Mouse (Mus musculus) CH12.LX (cell line): Measurements from ENCODE around the gene Gm49416. TPM values are rescaled to one million over a fixed set of nuclear protein-coding genes. Genes with fewer than 3 reads are reported as not detected.

Source experiments
- DNase-seq: peaks from one replicate; pipeline ENCODE4 v3.0.0-alpha.2; 2013; ENCODE audit errors: extremely low read depth
- H3K27ac ChIP-seq: 2 replicates; pipeline ENCODE4 v1.5.1; 2012; ENCODE audit warnings: low read depth, mild to moderate bottlenecking, control low read depth, moderate library complexity; ENCODE audit not compliant: insufficient read depth
- H3K27me3 ChIP-seq: replicated peaks from 2 replicates; pipeline ENCODE3; 2012; ENCODE audit warnings: inconsistent platforms
- H3K36me3 ChIP-seq, 2 experiments: replicated peaks in 1 of 2; 2 replicates each; pipeline versions ENCODE3 to v1.6.1; 2012; ENCODE audit warnings: inconsistent platforms in 1 of 2, low read length in 1 of 2, mild to moderate bottlenecking in 1 of 2, mixed read lengths in 1 of 2, moderate library complexity in 1 of 2; ENCODE audit not compliant: control insufficient read depth in 1 of 2, insufficient read depth in 1 of 2
- H3K4me1 ChIP-seq, 2 experiments: 2 replicates each; pipeline ENCODE4 v1.6.1; 2012; ENCODE audit warnings: inconsistent platforms in 1 of 2, moderate library complexity in 1 of 2; ENCODE audit not compliant: insufficient read depth in 2 of 2, control insufficient read depth in 1 of 2
- H3K4me2 ChIP-seq: 2 replicates; pipeline ENCODE4 v1.6.1; 2012; ENCODE audit warnings: low read depth, mild to moderate bottlenecking, control low read depth; ENCODE audit not compliant: poor library complexity, insufficient read depth, severe bottlenecking
- H3K4me3 ChIP-seq, 3 experiments: fragments of 150-350 bp in 1 of 3; sonication (generic) in 1 of 3; replicated peaks in 1 of 3; 2 replicates each; pipeline versions ENCODE3 to v1.5.1; 2011 to 2012; ENCODE audit warnings: low read depth in 2 of 3, low read length in 2 of 3, mild to moderate bottlenecking in 2 of 3, moderate library complexity in 2 of 3, control low read depth in 1 of 3, improper control_type of control experiment in 1 of 3, inconsistent platforms in 1 of 3, mixed read lengths in 1 of 3; ENCODE audit not compliant: poor library complexity in 1 of 3
- H3K79me2 ChIP-seq: replicated peaks from 2 replicates; pipeline ENCODE4 v1.6.1; 2012; ENCODE audit warnings: mild to moderate bottlenecking, moderate library complexity; ENCODE audit not compliant: control insufficient read depth, poor library complexity, insufficient read depth, severe bottlenecking; ENCODE audit errors: extremely low read depth
- H3K9ac ChIP-seq: 2 replicates; pipeline ENCODE4 v1.6.1; 2012; ENCODE audit warnings: low read depth, mild to moderate bottlenecking, control low read depth, moderate library complexity; ENCODE audit not compliant: insufficient read depth
- H3K9me3 ChIP-seq: replicated peaks from 2 replicates; pipeline ENCODE3; 2012; ENCODE audit warnings: low read length, inconsistent platforms, mixed read lengths
- BHLHE40 ChIP-seq: IDR thresholded peaks from 2 replicates; pipeline ENCODE4 v1.6.1; 2011; ENCODE audit warnings: mild to moderate bottlenecking, low read depth, low read length, improper control_type of control experiment
- CHD2 ChIP-seq: IDR thresholded peaks from 2 replicates; pipeline ENCODE4 v1.6.1; 2011; ENCODE audit warnings: low read length, improper control_type of control experiment
- CTCF ChIP-seq, 2 experiments: IDR thresholded peaks in 1 of 2; conservative IDR thresholded peaks in 1 of 2; 2 replicates each; pipeline ENCODE4 v1.5.1; 2011 to 2012; ENCODE audit warnings: low read depth in 2 of 2, low read length in 2 of 2, improper control_type of control experiment in 1 of 2, inconsistent platforms in 1 of 2, mild to moderate bottlenecking in 1 of 2, moderate library complexity in 1 of 2
- ELF1 ChIP-seq: IDR thresholded peaks from 2 replicates; pipeline ENCODE4 v1.6.1; 2014; ENCODE audit warnings: low read depth, mild to moderate bottlenecking, inconsistent platforms, low read length, improper control_type of control experiment
- EP300 ChIP-seq: IDR thresholded peaks from 2 replicates; pipeline ENCODE4 v1.6.1; 2011; ENCODE audit warnings: low read length, improper control_type of control experiment
- ETS1 ChIP-seq: conservative IDR thresholded peaks from 2 replicates; pipeline ENCODE4 v1.6.1; 2012; ENCODE audit warnings: low read depth, mild to moderate bottlenecking, inconsistent platforms, low read length, improper control_type of control experiment, moderate library complexity
- GABPA ChIP-seq: IDR thresholded peaks from 2 replicates; pipeline ENCODE4 v1.6.1; 2012; ENCODE audit warnings: low read depth, low read length, improper control_type of control experiment, inconsistent platforms; ENCODE audit not compliant: insufficient replicate concordance
- HCFC1 ChIP-seq: IDR thresholded peaks from 2 replicates; pipeline ENCODE4 v1.6.1; 2012; ENCODE audit warnings: low read depth, mild to moderate bottlenecking, inconsistent platforms, low read length, improper control_type of control experiment
- IRF4 ChIP-seq: IDR thresholded peaks from 2 replicates; pipeline ENCODE4 v1.6.1; 2014; ENCODE audit warnings: low read depth, mild to moderate bottlenecking, inconsistent platforms, low read length, improper control_type of control experiment
- JUND ChIP-seq: conservative IDR thresholded peaks from 2 replicates; pipeline ENCODE4 v1.6.1; 2011; ENCODE audit warnings: low read depth, low read length, improper control_type of control experiment
- KAT2A ChIP-seq: IDR thresholded peaks from 2 replicates; pipeline ENCODE4 v1.6.1; 2012; ENCODE audit warnings: low read length, improper control_type of control experiment, inconsistent platforms; ENCODE audit not compliant: insufficient replicate concordance
- MAX ChIP-seq: IDR thresholded peaks from 2 replicates; pipeline ENCODE4 v1.6.1; 2011; ENCODE audit warnings: low read length, improper control_type of control experiment
- MAZ ChIP-seq: IDR thresholded peaks from 2 replicates; pipeline ENCODE4 v1.6.1; 2012; ENCODE audit warnings: low read depth, mild to moderate bottlenecking, inconsistent platforms, low read length, improper control_type of control experiment, moderate library complexity
- MXI1 ChIP-seq: IDR thresholded peaks from 2 replicates; pipeline ENCODE4 v1.6.1; 2011; ENCODE audit warnings: mild to moderate bottlenecking, low read depth, low read length, improper control_type of control experiment
- MYC ChIP-seq: IDR thresholded peaks from 2 replicates; pipeline ENCODE4 v1.6.1; 2011; ENCODE audit warnings: low read depth, mild to moderate bottlenecking, improper control_type of control experiment, low read length
- NELFE ChIP-seq: IDR thresholded peaks from 2 replicates; pipeline ENCODE4 v1.6.1; 2011; ENCODE audit warnings: low read depth, low read length, improper control_type of control experiment
- POLR2AphosphoS2 ChIP-seq: IDR thresholded peaks from 2 replicates; pipeline ENCODE4 v1.6.1; 2011; ENCODE audit warnings: low read depth, low read length, improper control_type of control experiment
- RAD21 ChIP-seq: IDR thresholded peaks from 2 replicates; pipeline ENCODE4 v1.6.1; 2011; ENCODE audit warnings: low read depth, mild to moderate bottlenecking, low read length, improper control_type of control experiment, moderate library complexity
- RCOR1 ChIP-seq: conservative IDR thresholded peaks from 2 replicates; pipeline ENCODE4 v1.6.1; 2012; ENCODE audit warnings: low read depth, mild to moderate bottlenecking, inconsistent platforms, low read length, improper control_type of control experiment
- SIN3A ChIP-seq: IDR thresholded peaks from 2 replicates; pipeline ENCODE4 v1.6.1; 2012; ENCODE audit warnings: low read length, improper control_type of control experiment, inconsistent platforms
- SMC3 ChIP-seq: IDR thresholded peaks from 2 replicates; pipeline ENCODE4 v1.6.1; 2011; ENCODE audit warnings: low read depth, low read length, improper control_type of control experiment
- UBTF ChIP-seq: IDR thresholded peaks from 2 replicates; pipeline ENCODE4 v1.6.1; 2012; ENCODE audit warnings: low read depth, mild to moderate bottlenecking, inconsistent platforms, low read length, improper control_type of control experiment, moderate library complexity
- USF1 ChIP-seq: IDR thresholded peaks from 2 replicates; pipeline ENCODE4 v1.6.1; 2014; ENCODE audit warnings: low read depth, mild to moderate bottlenecking, inconsistent platforms, low read length, improper control_type of control experiment
- USF2 ChIP-seq: conservative IDR thresholded peaks from 2 replicates; pipeline ENCODE4 v1.6.1; 2011; ENCODE audit warnings: low read depth, low read length, improper control_type of control experiment
- ZC3H11A ChIP-seq: IDR thresholded peaks from 2 replicates; pipeline ENCODE4 v1.6.1; 2012; ENCODE audit warnings: low read depth, mild to moderate bottlenecking, inconsistent platforms, low read length, improper control_type of control experiment
- ZMIZ1 ChIP-seq: IDR thresholded peaks from 2 replicates; pipeline ENCODE4 v1.6.1; 2012; ENCODE audit warnings: low read depth, mild to moderate bottlenecking, inconsistent platforms, low read length, improper control_type of control experiment
- dilution Hi-C: fragments of 300-500 bp; cut with MboI; formaldehyde crosslinking; loops from 2 replicates; pipeline ENCODE4 v1.14.3; 2020; ENCODE audit warnings: low sequenced_read_pairs; ENCODE audit not compliant: extremely low pct_unique_long_range_greater_than_20kb, extremely low pct_ligation_motif_present
- in situ Hi-C: fragments of 300-500 bp; cut with MboI; formaldehyde crosslinking; loops from 3 replicates; pipeline ENCODE4 v1.14.3; 2019; ENCODE audit warnings: low sequenced_read_pairs, low pct_ligation_motif_present, low pct_unique_long_range_greater_than_20kb, mixed read lengths
- polyA plus RNA-seq: library from polyadenylated mRNA; unstranded; fragments of >175 nt; gene quantifications from 2 replicates; pipeline ENCODE4 v1.2.1, GENCODE M21; 2012; ENCODE audit warnings: low read depth; ENCODE audit not compliant: insufficient read length
- total RNA-seq, 2 experiments: library from RNA; depleted of rRNA; stranded (reverse); fragments of 300-350 nt in 1 of 2; fragments of >200 nt in 1 of 2; gene quantifications; 2 replicates each; pipeline ENCODE4 v1.2.3; 2012 to 2014

Gene Gm49416
- total and polyA plus RNA-seq, 3 experiments: 11.1 TPM; not detected in 2

- Histone ChIP-seq H3K36me3 (peaks cover 14 to 22% of the 10 kb centered on the region in 2 experiments), H3K9me3 (no peaks in the 10 kb centered on the region), H3K9ac (peak overlapping the region; percentile 95), H3K27ac (peak overlapping the region; percentile 5; the same call in 1 of the 2 replicates), H3K4me1 (peaks cover 0 to 32% of the 10 kb centered on the region in 2 experiments; a peak in 2 of 4 replicates), H3K4me2 (peak overlapping the region; percentile 66), H3K4me3 (peak overlapping the region; percentile 68 to 77 (median 74))
- dilution Hi-C loops: no loop called here
- DNase-seq: no peak
- no peak for TF ChIP-seq EP300
- peak; percentile 91 for TF ChIP-seq MYC
- TF ChIP-seq ETS1: no peak
- TF ChIP-seq BHLHE40: peak; percentile 40; the same call in 1 of the 2 replicates
- no peak for TF ChIP-seq UBTF
- TF ChIP-seq MXI1: peak; percentile 71
- no peak; the same call in 1 of the 2 replicates for TF ChIP-seq ZMIZ1
- no peak for TF ChIP-seq HCFC1
- peak; percentile 78 for TF ChIP-seq MAX
- no peak for TF ChIP-seq NELFE
- peak; percentile 57; the same call in 1 of the 2 replicates for TF ChIP-seq POLR2AphosphoS2
- TF ChIP-seq JUND: no peak
- no peak for TF ChIP-seq CTCF (conservative IDR thresholded peaks at IDR 0.05 in 1 of 2, IDR thresholded peaks at IDR 0.05 in 1 of 2; ENCODE audit: low read depth in 2 of 2, low read length in 2 of 2)
- TF ChIP-seq MAZ: 0 out of 2 replicates have a peak, but pooled peaks have one; percentile 3
- TF ChIP-seq KAT2A: no peak
- TF ChIP-seq, all 38 proteins: peak for 6
- in situ Hi-C loops: no loop called here
- Histone ChIP-seq H3K27me3 (no peaks in the 10 kb centered on the region), H3K79me2 (peaks cover 26% of the 10 kb centered on the region)
Observed at GRCm38 (mm10) chr19:8887585-8888463, 902 bp upstream of the Gm49416 start.

- H3K4me1 ChIP-seq: peaks cover 14 to 54% of the 10 kb centered on the region in 2 experiments
- in situ Hi-C loops: no loop called here
- dilution Hi-C loops: no loop called here
- TF ChIP-seq ETS1 (no peak), CTCF (conservative IDR thresholded peaks at IDR 0.05 in 1 of 2, IDR thresholded peaks at IDR 0.05 in 1 of 2; ENCODE audit: low read depth in 2 of 2, low read length in 2 of 2) (no peak), ZC3H11A (no peak), ELF1 (peak; percentile 77), UBTF (peak; percentile 86; the same call in 1 of the 2 replicates), MXI1 (peak; percentile 67), IRF4 (peak; percentile 84), RAD21 (no peak), USF2 (no peak), ZMIZ1 (peak; percentile 52; the same call in 1 of the 2 replicates), RCOR1 (no peak), POLR2AphosphoS2 (peak; percentile 90), EP300 (no peak), MYC (peak; percentile 83; the same call in 1 of the 2 replicates), CHD2 (peak; percentile 79; the same call in 1 of the 2 replicates), USF1 (no peak), GABPA (peak; percentile 8; the same call in 1 of the 2 replicates), SIN3A (peak; percentile 90), HCFC1 (peak; percentile 87), SMC3 (no peak), JUND (no peak)
Observed at GRCm38 (mm10) chr19:8892829-8893766, 4.4 kb downstream of the Gm49416 start, which contains the start of gene Ints5. TSS of gene Ints5 (plus strand) at chr19:8893005.

More at GRCm38 (mm10) chr19:8892829-8893766, 4.4 kb downstream of the Gm49416 start, which contains the start of gene Ints5:
- peaks cover 53% of the 10 kb centered on the region for H3K79me2 ChIP-seq
- H3K9ac ChIP-seq: peak within 1 kb of the TSS; percentile 97
- no peaks in the 10 kb centered on the region for H3K9me3 ChIP-seq
- H3K27ac ChIP-seq: peak within 1 kb of the TSS; percentile 6; the same call in 1 of the 2 replicates
- peak; percentile 90 for DNase-seq
- H3K4me2 ChIP-seq: peak within 1 kb of the TSS; percentile 61
- no peaks in the 10 kb centered on the region for H3K27me3 ChIP-seq
- H3K36me3 ChIP-seq: peaks cover 31 to 36% of the 10 kb centered on the region in 2 experiments
- peak within 1 kb of the TSS; percentile 72 to 89 (median 88) for H3K4me3 ChIP-seq
